Mouse (Mus musculus): ENCODE measurements at regions not wholly inside any gene's neighbourhood (a gene's known extent, or its start where the extent isn't known, plus 50 kb on each side); places are given as distances from the start of the nearest gene placed in this dataset.

- no peak for DNase-seq (ENCODE audit: low spot score in 2 of 2)
These were observed 198.6 kb upstream of the Tprg start for GRCm38 (mm10) chr16:25087741-25088648.

GRCm38 (mm10) chr16:25088649-25089019 is 198.0 kb upstream of the Tprg start:
- no peak for DNase-seq (ENCODE audit: low spot score in 2 of 2)

GRCm38 (mm10) chr16:25104165-25104564 is 182.5 kb upstream of the Tprg start:
- DNase-seq (ENCODE audit: low spot score in 2 of 2) = no peak

GRCm38 (mm10) chr16:25104603-25105002 is 182.0 kb upstream of the Tprg start:
- DNase-seq (ENCODE audit: low spot score in 2 of 2) = no peak

- peak; percentile 60 to 61 for DNase-seq (ENCODE audit: low spot score in 2 of 2)
These were observed 146.5 kb upstream of the Tprg start for GRCm38 (mm10) chr16:25140164-25140563.

GRCm38 (mm10) chr16:25147486-25147885 is 139.1 kb upstream of the Tprg start:
- DNase-seq (ENCODE audit: low spot score in 2 of 2) = peak; percentile 27 to 40

- DNase-seq (ENCODE audit: low spot score in 2 of 2) = no peak
These were observed 137.4 kb upstream of the Tprg start for GRCm38 (mm10) chr16:25149186-25149585.

- DNase-seq (ENCODE audit: low spot score in 2 of 2) = no peak
These were observed 109.7 kb upstream of the Tprg start for GRCm38 (mm10) chr16:25176870-25177269.

GRCm38 (mm10) chr16:25178055-25178454 is 108.6 kb upstream of the Tprg start:
- DNase-seq (ENCODE audit: low spot score in 2 of 2) = no peak

GRCm38 (mm10) chr16:25181939-25182338 is 104.7 kb upstream of the Tprg start:
- DNase-seq (ENCODE audit: low spot score in 2 of 2) = no peak

GRCm38 (mm10) chr16:25197079-25197478 is 89.5 kb upstream of the Tprg start:
- no peak for DNase-seq (ENCODE audit: low spot score in 2 of 2)

GRCm38 (mm10) chr16:25198844-25199243 is 87.8 kb upstream of the Tprg start:
- no peak for DNase-seq (ENCODE audit: low spot score in 2 of 2)

- DNase-seq (ENCODE audit: low spot score in 2 of 2) = no peak
These were observed 86.6 kb upstream of the Tprg start for GRCm38 (mm10) chr16:25199984-25200383.

GRCm38 (mm10) chr16:25201094-25201770 is 85.4 kb upstream of the Tprg start:
- DNase-seq (ENCODE audit: low spot score in 2 of 2) = no peak

- no peak for DNase-seq (ENCODE audit: low spot score in 2 of 2)
These were observed 73.4 kb upstream of the Tprg start for GRCm38 (mm10) chr16:25213250-25213649.

GRCm38 (mm10) chr16:25220552-25220951 is 66.1 kb upstream of the Tprg start:
- DNase-seq (ENCODE audit: low spot score in 2 of 2) = peak in 1 of 2 experiments; percentile 81

GRCm38 (mm10) chr16:25224801-25225200 is 61.8 kb upstream of the Tprg start:
- no peak for DNase-seq (ENCODE audit: low spot score in 2 of 2)

Measured in urinary bladder, postnatal 36 days (tissue).